Mouse (Mus musculus) cortical plate, adult 2 months (tissue): ENCODE measurements around the gene Tdp2.

ENCODE experiments used
- CTCF ChIP-seq: fragments of 200-500 bp; IDR thresholded peaks from 2 replicates; pipeline ENCODE4 v1.5.1; 2011; ENCODE audit warnings: mild to moderate bottlenecking, control low read depth, low read length; ENCODE audit not compliant: insufficient read depth; ENCODE audit errors: extremely low read depth
- POLR2A ChIP-seq: fragments of 200-500 bp; IDR thresholded peaks from 2 replicates; pipeline ENCODE4 v1.6.1; 2011; ENCODE audit warnings: mild to moderate bottlenecking, low read length, control low read depth; ENCODE audit not compliant: insufficient read depth; ENCODE audit errors: extremely low read depth

GRCm38 (mm10) chr13:24880704-24881103 is 49.2 kb downstream of the Tdp2 start:
- TF ChIP-seq POLR2A: no peak
- TF ChIP-seq CTCF: no peak
